In the genomic region with DNA sequence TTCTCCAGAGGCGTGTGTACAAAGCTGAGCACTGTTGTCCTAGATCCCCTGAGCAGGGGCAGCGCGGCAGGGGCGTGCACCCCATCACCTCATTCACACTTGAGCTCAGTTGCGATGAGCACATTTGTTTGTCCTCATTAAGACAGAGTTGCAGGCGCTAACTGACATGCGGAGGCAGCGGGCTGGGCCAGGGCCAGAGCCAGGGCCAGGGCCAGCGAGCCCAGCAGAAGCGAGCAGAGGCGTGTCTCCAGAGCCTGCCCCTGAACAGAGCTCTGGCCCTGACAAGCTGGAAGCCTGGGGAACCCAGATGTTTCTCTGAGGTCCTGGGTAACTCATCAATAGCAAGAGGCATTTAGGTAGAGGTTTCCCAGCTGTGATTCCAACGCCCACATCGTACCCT, we compare ENCODE assay signal across 7 mouse cellular contexts.
DNase-seq lines count a peak whose midpoint lies in the region; ATAC-seq and TF ChIP-seq lines count a peak whose summit lies in the region.

No protein-coding gene starts in this region.

- no peak overlapping the region for H3K9ac ChIP-seq in heart, postnatal 0 days (replicated peaks; ENCODE audit: low read depth, low read length)
- no peak overlapping the region for H3K9ac ChIP-seq in lung, embryonic 15.5 days

- H3K27ac ChIP-seq in heart, postnatal 0 days (ENCODE audit: low read depth): no peak overlapping the region
- H3K27ac ChIP-seq in lung, embryonic 15.5 days: peak overlapping the region; percentile 77; the same call in 1 of the 2 replicates

- no peak overlapping the region for H3K4me3 ChIP-seq in heart, postnatal 0 days (ENCODE audit: low read depth, low read length)
- no peak overlapping the region for H3K4me3 ChIP-seq in lung, embryonic 15.5 days

- peak; percentile 4 for DNase-seq in retina, adult 2 months (ENCODE audit: low read depth, low spot score)
- no peak for DNase-seq in retina, embryonic 14.5 days (ENCODE audit: low spot score)
- no peak for DNase-seq in heart, postnatal 0 days (ENCODE audit: low spot score)

- no peaks in the 10 kb centered on the region for H3K36me3 ChIP-seq in heart, postnatal 0 days (replicated peaks; ENCODE audit: control insufficient read depth, insufficient read depth, low read length)
- H3K36me3 ChIP-seq in lung, embryonic 15.5 days: no peaks in the 10 kb centered on the region

- WGBS in heart, postnatal 0 days: 54% methylated on average over 13 of the region's 13 CpGs
- WGBS in lung, embryonic 15.5 days: 24% methylated on average over 13 of the region's 13 CpGs

- TF ChIP-seq CTCF in heart, postnatal 0 days (IDR thresholded peaks at IDR 0.05; ENCODE audit: low read depth): no peak

- H3K4me1 ChIP-seq in heart, postnatal 0 days (ENCODE audit: control insufficient read depth, insufficient read depth): no peaks in the 10 kb centered on the region
- H3K4me1 ChIP-seq in lung, embryonic 15.5 days: peaks cover 21% of the 10 kb centered on the region

- TF ChIP-seq EP300 in heart, postnatal 0 days (IDR thresholded peaks at IDR 0.05; ENCODE audit: low read depth): no peak

- peak; percentile 62 for ATAC-seq in heart, postnatal 0 days (ENCODE audit: insufficient read depth, low read depth)
- ATAC-seq in lung, embryonic 15.5 days (ENCODE audit: borderline replicate concordance, extremely low read depth, low FRiP score, low TSS enrichment): peak; percentile 87
- ATAC-seq in granulocyte monocyte progenitor cell, adult 5-6 weeks (replicated peaks; ENCODE audit: poor library complexity, severe bottlenecking): no peak
- ATAC-seq in activated CD4-positive, CD25-positive, alpha-beta regulatory T cell, adult 4 months: no peak
- ATAC-seq in megakaryocyte progenitor cell, adult 5-6 weeks (replicated peaks; ENCODE audit: poor library complexity): no peak

- H3K4me2 ChIP-seq in heart, postnatal 0 days (ENCODE audit: low read depth, low read length): no peak overlapping the region
- peak overlapping the region; percentile 32 for H3K4me2 ChIP-seq in lung, embryonic 15.5 days

- no peaks in the 10 kb centered on the region for H3K27me3 ChIP-seq in heart, postnatal 0 days (ENCODE audit: control insufficient read depth, insufficient read depth, low read length)
- H3K27me3 ChIP-seq in lung, embryonic 15.5 days: peaks cover 1% of the 10 kb centered on the region; the same call in 1 of the 2 replicates

- H3K9me3 ChIP-seq in heart, postnatal 0 days (replicated peaks; ENCODE audit: control insufficient read depth, low read length): no peaks in the 10 kb centered on the region
- no peaks in the 10 kb centered on the region for H3K9me3 ChIP-seq in lung, embryonic 15.5 days

Comparison
In these comparisons a context has a peak if more than half of its experiments do, and no peak if none do; other contexts are left out.
1. ATAC-seq: peak in heart, postnatal 0 days (single experiment) and lung, embryonic 15.5 days (single experiment); none in granulocyte monocyte progenitor cell, adult 5-6 weeks (single experiment), activated CD4-positive, CD25-positive, alpha-beta regulatory T cell, adult 4 months (single experiment) and megakaryocyte progenitor cell, adult 5-6 weeks (single experiment).